ENCODE assay signal across 8 mouse cellular contexts in genomic region chr8:102332511-102332910, GRCm38 (mm10).
"Had no signal": no experiment of that assay in that cellular context is flagged by ENCODE, and none has a peak within 500 bp of the region (broad histone marks: within the 10 kb centered on the region; RNA-seq: fewer than 3 reads in every experiment).

No protein-coding gene starts in this region.

- DNase-seq: kidney, adult 2 months; kidney, postnatal 14 days; lung, adult 2 months; thymus, adult 18-20 months; thymus, postnatal 14 days had no signal

- ATAC-seq: intestine, embryonic 15.5 days; lung, postnatal 0 days; midbrain, embryonic 15.5 days had no signal
